Mouse (Mus musculus): ENCODE data around the gene Elk4. TPM values are rescaled to one million over a fixed set of nuclear protein-coding genes. Genes with fewer than 3 reads are reported as not detected.

Gene Elk4
- 59.7 and 66.6 TPM in 2 replicates for polyA plus RNA-seq (2012; ENCODE audit: insufficient read depth, insufficient read length, missing spikeins)

- peaks cover 39% of the 10 kb centered on the region for H3K4me1 ChIP-seq (ENCODE audit: control insufficient read depth, insufficient read depth, low read length)
- TF ChIP-seq POLR2A (IDR thresholded peaks at IDR 0.05; ENCODE audit: borderline replicate concordance, low read depth, low read length) (no peak), CTCF (IDR thresholded peaks at IDR 0.05; ENCODE audit: low read depth, low read length) (no peak)
- H3K27ac ChIP-seq (ENCODE audit: insufficient read depth, low read depth, low read length), result peak within 1 kb of the TSS; percentile 91
- H3K4me3 ChIP-seq (ENCODE audit: insufficient read depth, low read length), result peak within 1 kb of the TSS; percentile 92
These were observed at the start of gene Elk4 for GRCm38 (mm10) chr1:132007282-132007815. TSS of gene Elk4 (plus strand) at chr1:132007607.

- no peak overlapping the region for H3K4me3 ChIP-seq (ENCODE audit: insufficient read depth, low read length)
- H3K4me1 ChIP-seq (ENCODE audit: control insufficient read depth, insufficient read depth, low read length), result peaks cover 7% of the 10 kb centered on the region; the same call in 1 of the 2 replicates
- TF ChIP-seq CTCF (IDR thresholded peaks at IDR 0.05; ENCODE audit: low read depth, low read length) (no peak), POLR2A (IDR thresholded peaks at IDR 0.05; ENCODE audit: borderline replicate concordance, low read depth, low read length) (no peak)
- no peak overlapping the region for H3K27ac ChIP-seq (ENCODE audit: insufficient read depth, low read depth, low read length)
These were observed 46.4 kb upstream of the Elk4 start for GRCm38 (mm10) chr1:131961004-131961403.

- H3K27ac ChIP-seq (ENCODE audit: insufficient read depth, low read depth, low read length), result no peak within 1 kb of the TSS
- peaks cover 7% of the 10 kb centered on the region; the same call in 1 of the 2 replicates for H3K4me1 ChIP-seq (ENCODE audit: control insufficient read depth, insufficient read depth, low read length)
- H3K4me3 ChIP-seq (ENCODE audit: insufficient read depth, low read length), result peak within 1 kb of the TSS; percentile 62
- TF ChIP-seq CTCF (IDR thresholded peaks at IDR 0.05; ENCODE audit: low read depth, low read length) (no peak), POLR2A (IDR thresholded peaks at IDR 0.05; ENCODE audit: borderline replicate concordance, low read depth, low read length) (no peak)
These were observed 44.8 kb upstream of the Elk4 start, which contains the start of gene Slc45a3 for GRCm38 (mm10) chr1:131962606-131963084. TSS of gene Slc45a3 (plus strand) at chr1:131962967.

- Histone ChIP-seq H3K4me1 (ENCODE audit: control insufficient read depth, insufficient read depth, low read length) (peaks cover 5% of the 10 kb centered on the region; the same call in 1 of the 2 replicates), H3K4me3 (ENCODE audit: insufficient read depth, low read length) (peak overlapping the region; percentile 62), H3K27ac (ENCODE audit: insufficient read depth, low read depth, low read length) (no peak overlapping the region)
- TF ChIP-seq CTCF (IDR thresholded peaks at IDR 0.05; ENCODE audit: low read depth, low read length) (no peak), POLR2A (IDR thresholded peaks at IDR 0.05; ENCODE audit: borderline replicate concordance, low read depth, low read length) (no peak)
These were observed 44.1 kb upstream of the Elk4 start for GRCm38 (mm10) chr1:131963085-131963951.

GRCm38 (mm10) chr1:131964100-131964499, 43.3 kb upstream of the Elk4 start:
- Histone ChIP-seq H3K4me1 (ENCODE audit: control insufficient read depth, insufficient read depth, low read length) (peaks cover 5% of the 10 kb centered on the region; the same call in 1 of the 2 replicates), H3K4me3 (ENCODE audit: insufficient read depth, low read length) (no peak overlapping the region), H3K27ac (ENCODE audit: insufficient read depth, low read depth, low read length) (no peak overlapping the region)
- no peak for TF ChIP-seq POLR2A (IDR thresholded peaks at IDR 0.05; ENCODE audit: borderline replicate concordance, low read depth, low read length)
- no peak for TF ChIP-seq CTCF (IDR thresholded peaks at IDR 0.05; ENCODE audit: low read depth, low read length)

- no peak for TF ChIP-seq CTCF (IDR thresholded peaks at IDR 0.05; ENCODE audit: low read depth, low read length)
- TF ChIP-seq POLR2A (IDR thresholded peaks at IDR 0.05; ENCODE audit: borderline replicate concordance, low read depth, low read length), result no peak
These were observed 42.8 kb upstream of the Elk4 start for GRCm38 (mm10) chr1:131964580-131964979.

GRCm38 (mm10) chr1:131965818-131966217, 41.6 kb upstream of the Elk4 start:
- Histone ChIP-seq H3K4me3 (ENCODE audit: insufficient read depth, low read length) (no peak overlapping the region), H3K27ac (ENCODE audit: insufficient read depth, low read depth, low read length) (no peak overlapping the region), H3K4me1 (ENCODE audit: control insufficient read depth, insufficient read depth, low read length) (peaks cover 5% of the 10 kb centered on the region; the same call in 1 of the 2 replicates)
- TF ChIP-seq CTCF (IDR thresholded peaks at IDR 0.05; ENCODE audit: low read depth, low read length) (no peak), POLR2A (IDR thresholded peaks at IDR 0.05; ENCODE audit: borderline replicate concordance, low read depth, low read length) (no peak)

More at GRCm38 (mm10) chr1:131964580-131964979, 42.8 kb upstream of the Elk4 start:
- H3K4me3 ChIP-seq (ENCODE audit: insufficient read depth, low read length), result no peak overlapping the region
- no peak overlapping the region for H3K27ac ChIP-seq (ENCODE audit: insufficient read depth, low read depth, low read length)
- H3K4me1 ChIP-seq (ENCODE audit: control insufficient read depth, insufficient read depth, low read length), result peaks cover 5% of the 10 kb centered on the region; the same call in 1 of the 2 replicates

GRCm38 (mm10) chr1:131967336-131967735, 40.1 kb upstream of the Elk4 start:
- no peak for TF ChIP-seq POLR2A (IDR thresholded peaks at IDR 0.05; ENCODE audit: borderline replicate concordance, low read depth, low read length)
- no peak for TF ChIP-seq CTCF (IDR thresholded peaks at IDR 0.05; ENCODE audit: low read depth, low read length)
- Histone ChIP-seq H3K27ac (ENCODE audit: insufficient read depth, low read depth, low read length) (no peak overlapping the region), H3K4me1 (ENCODE audit: control insufficient read depth, insufficient read depth, low read length) (peaks cover 5% of the 10 kb centered on the region; the same call in 1 of the 2 replicates), H3K4me3 (ENCODE audit: insufficient read depth, low read length) (no peak overlapping the region)

GRCm38 (mm10) chr1:131968556-131968955, 38.9 kb upstream of the Elk4 start:
- peaks cover 2% of the 10 kb centered on the region; the same call in 1 of the 2 replicates for H3K4me1 ChIP-seq (ENCODE audit: control insufficient read depth, insufficient read depth, low read length)
- no peak overlapping the region for H3K27ac ChIP-seq (ENCODE audit: insufficient read depth, low read depth, low read length)
- H3K4me3 ChIP-seq (ENCODE audit: insufficient read depth, low read length), result no peak overlapping the region
- TF ChIP-seq CTCF (IDR thresholded peaks at IDR 0.05; ENCODE audit: low read depth, low read length) (no peak), POLR2A (IDR thresholded peaks at IDR 0.05; ENCODE audit: borderline replicate concordance, low read depth, low read length) (no peak)

Measured in bone marrow macrophage, adult 2 months (primary cell).